Mouse (Mus musculus) mature B cell (primary cell): ENCODE data around the gene Galnt17.

ENCODE experiments used
- in situ Hi-C: fragments of 300-500 bp; cut with MboI; formaldehyde crosslinking; loops from 2 replicates; pipeline ENCODE4 v1.14.3; 2019

Galnt17 gene

GRCm38 (mm10) chr5:131241689-131242088, 66.6 kb downstream of the Galnt17 start:
- in situ Hi-C loops: no loop called here

- in situ Hi-C loops: no loop called here
Observed at GRCm38 (mm10) chr5:131239813-131240212, 68.5 kb downstream of the Galnt17 start.

GRCm38 (mm10) chr5:131236906-131237305, 71.4 kb downstream of the Galnt17 start:
- in situ Hi-C loops: no loop called here

- in situ Hi-C loops: no loop called here
Observed at GRCm38 (mm10) chr5:131233828-131234227, 74.5 kb downstream of the Galnt17 start.

GRCm38 (mm10) chr5:131231060-131231459, 77.2 kb downstream of the Galnt17 start:
- in situ Hi-C loops: no loop called here

GRCm38 (mm10) chr5:131229744-131230143, 78.6 kb downstream of the Galnt17 start:
- in situ Hi-C loops: no loop called here

- in situ Hi-C loops: no loop called here
Observed at GRCm38 (mm10) chr5:131223416-131223815, 84.9 kb downstream of the Galnt17 start.

GRCm38 (mm10) chr5:131222498-131223244, 85.6 kb downstream of the Galnt17 start:
- in situ Hi-C loops: no loop called here

- in situ Hi-C loops: no loop called here
Observed at GRCm38 (mm10) chr5:131218221-131218620, 90.1 kb downstream of the Galnt17 start.

- in situ Hi-C loops: no loop called here
Observed at GRCm38 (mm10) chr5:131211618-131212017, 96.7 kb downstream of the Galnt17 start.

GRCm38 (mm10) chr5:131201146-131201545, 107.2 kb downstream of the Galnt17 start:
- in situ Hi-C loops: no loop called here

- in situ Hi-C loops: no loop called here
Observed at GRCm38 (mm10) chr5:131192311-131192710, 116.0 kb downstream of the Galnt17 start.

- in situ Hi-C loops: no loop called here
Observed at GRCm38 (mm10) chr5:131184566-131184965, 123.7 kb downstream of the Galnt17 start.

GRCm38 (mm10) chr5:131181231-131181630, 127.1 kb downstream of the Galnt17 start:
- in situ Hi-C loops: no loop called here

- in situ Hi-C loops: no loop called here
Observed at GRCm38 (mm10) chr5:131180756-131181155, 127.5 kb downstream of the Galnt17 start.

GRCm38 (mm10) chr5:131177851-131178250, 130.4 kb downstream of the Galnt17 start:
- in situ Hi-C loops: no loop called here

GRCm38 (mm10) chr5:131177168-131177567, 131.1 kb downstream of the Galnt17 start:
- in situ Hi-C loops: no loop called here

- in situ Hi-C loops: no loop called here
Observed at GRCm38 (mm10) chr5:131169186-131169585, 139.1 kb downstream of the Galnt17 start.

- in situ Hi-C loops: no loop called here
Observed at GRCm38 (mm10) chr5:131167366-131167765, 140.9 kb downstream of the Galnt17 start.

- in situ Hi-C loops: no loop called here
Observed at GRCm38 (mm10) chr5:131165681-131166080, 142.6 kb downstream of the Galnt17 start.

GRCm38 (mm10) chr5:131157866-131158265, 150.4 kb downstream of the Galnt17 start:
- in situ Hi-C loops: no loop called here

GRCm38 (mm10) chr5:131156323-131156722, 152.0 kb downstream of the Galnt17 start:
- in situ Hi-C loops: no loop called here

GRCm38 (mm10) chr5:131142606-131143005, 165.7 kb downstream of the Galnt17 start:
- in situ Hi-C loops: no loop called here

GRCm38 (mm10) chr5:131134809-131135208, 173.5 kb downstream of the Galnt17 start:
- in situ Hi-C loops: no loop called here
